Mouse (Mus musculus): ENCODE data around the gene Zfyve28. TPM values are rescaled to one million over a fixed set of nuclear protein-coding genes. Genes with fewer than 3 reads are reported as not detected.

Zfyve28 gene
- polyA plus RNA-seq (2015; fragmentation: Nextera tagmentation; extraction: Ambion mirVana): 0.62 and 0.85 TPM in 2 replicates

DNA sequence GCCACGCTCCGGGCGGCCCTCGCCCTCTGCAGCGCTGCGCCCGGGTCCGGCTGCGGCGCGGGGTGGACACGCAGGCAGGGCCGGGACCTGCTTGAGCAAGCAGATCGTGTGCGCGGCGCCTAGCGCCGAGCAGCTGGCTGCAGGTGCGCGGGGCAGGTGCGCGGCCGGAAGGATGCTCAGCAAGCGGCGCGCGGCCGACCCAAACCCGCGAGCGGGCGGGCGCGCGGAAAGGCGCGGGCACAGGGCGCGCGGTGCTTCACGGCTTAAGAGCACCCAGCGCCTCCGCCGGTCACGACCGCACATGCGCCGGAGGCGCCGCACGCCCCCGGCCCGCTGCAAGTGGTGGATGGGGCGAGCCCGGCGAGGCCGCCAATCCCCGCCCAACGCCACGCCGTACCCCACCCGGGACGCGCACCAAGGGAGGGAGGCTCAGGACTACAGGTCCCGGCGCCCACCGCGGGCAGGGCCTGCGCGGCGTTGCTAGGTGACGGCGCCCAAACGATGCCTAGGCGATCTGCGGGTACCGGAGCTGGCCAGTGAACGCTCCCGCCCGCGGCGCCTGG, at the start of gene Zfyve28, which contains the start of gene Cfap99:
Gene Zfyve28 (minus strand): TSS at position 296 of the 563 bp plus-strand sequence.
Gene Cfap99 (plus strand): TSS at position 447 of the 563 bp plus-strand sequence.

DNA sequence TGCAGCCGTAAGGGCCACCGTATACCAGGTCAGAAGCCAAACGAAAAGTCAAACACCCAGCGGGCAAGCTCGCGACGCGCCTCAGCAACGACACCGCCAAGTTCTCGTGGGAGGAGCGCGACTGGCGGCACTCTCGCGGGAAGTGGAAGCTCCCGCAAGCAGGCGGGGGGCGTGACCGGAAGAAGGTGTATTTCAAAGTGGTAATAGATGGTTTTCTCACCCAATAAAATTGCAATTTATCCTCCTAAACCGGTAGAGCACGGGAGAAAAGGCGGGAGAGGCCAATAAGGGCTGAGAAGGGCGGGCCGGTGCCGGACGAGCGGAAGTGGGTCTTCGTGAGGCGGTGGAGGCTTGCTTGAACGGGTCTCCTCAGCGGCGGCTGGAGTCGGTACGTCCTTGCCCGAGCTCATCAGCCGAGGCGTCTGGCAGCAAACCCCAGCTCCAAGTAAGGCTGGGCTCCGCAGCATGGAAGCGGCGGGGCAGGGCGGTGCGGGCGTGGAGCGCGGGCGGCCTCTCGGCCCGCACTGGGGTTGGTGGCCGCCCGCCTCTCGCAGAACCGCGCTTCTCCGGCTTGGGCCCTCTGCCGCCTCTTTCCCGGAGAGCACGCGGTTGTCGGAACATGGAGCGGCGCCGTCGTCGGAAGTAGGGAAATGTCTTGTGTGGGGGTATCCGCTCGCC, 48.0 kb upstream of the Zfyve28 start, which contains the start of gene Rnf4:
Gene Rnf4 (plus strand): TSS at position 193 of the 678 bp plus-strand sequence.

DNA sequence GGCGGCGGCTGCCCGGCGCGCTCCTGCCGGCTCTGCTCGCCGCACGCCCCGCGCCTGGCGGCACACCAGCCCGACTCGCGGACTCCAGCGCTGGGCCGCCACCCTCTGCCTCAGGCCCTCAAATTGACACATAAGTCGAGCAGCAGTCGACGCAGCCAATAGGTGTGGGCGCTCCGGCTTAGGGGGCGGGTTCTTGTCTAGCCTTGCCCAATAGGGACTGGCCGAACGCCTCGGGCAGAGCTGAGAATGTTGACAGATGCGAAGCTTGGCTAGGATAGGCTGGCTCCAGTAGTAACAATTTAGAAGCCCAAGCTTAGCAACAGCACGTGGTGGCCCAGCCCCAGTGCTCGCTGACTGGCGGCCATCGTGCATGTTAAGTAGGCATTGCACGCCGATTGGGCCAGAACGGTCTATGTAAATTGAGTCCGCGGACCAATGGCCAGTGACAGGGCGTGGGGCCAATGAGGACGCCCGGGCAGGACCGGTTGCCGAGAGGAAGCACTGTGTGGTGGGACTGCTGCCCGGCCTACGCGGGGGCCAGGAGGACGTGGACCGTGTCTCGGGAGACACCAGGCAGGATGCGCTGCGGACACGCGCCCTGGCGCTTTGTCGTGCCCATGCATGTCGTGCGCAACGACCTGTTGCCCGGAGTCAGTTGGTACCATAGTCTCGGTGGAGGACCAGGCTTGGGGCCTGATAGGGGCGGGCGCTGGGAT, 100.5 kb downstream of the Zfyve28 start, which contains the start of gene Mxd4:
Gene Mxd4 (minus strand): TSS at position 120 of the 716 bp plus-strand sequence.

DNA sequence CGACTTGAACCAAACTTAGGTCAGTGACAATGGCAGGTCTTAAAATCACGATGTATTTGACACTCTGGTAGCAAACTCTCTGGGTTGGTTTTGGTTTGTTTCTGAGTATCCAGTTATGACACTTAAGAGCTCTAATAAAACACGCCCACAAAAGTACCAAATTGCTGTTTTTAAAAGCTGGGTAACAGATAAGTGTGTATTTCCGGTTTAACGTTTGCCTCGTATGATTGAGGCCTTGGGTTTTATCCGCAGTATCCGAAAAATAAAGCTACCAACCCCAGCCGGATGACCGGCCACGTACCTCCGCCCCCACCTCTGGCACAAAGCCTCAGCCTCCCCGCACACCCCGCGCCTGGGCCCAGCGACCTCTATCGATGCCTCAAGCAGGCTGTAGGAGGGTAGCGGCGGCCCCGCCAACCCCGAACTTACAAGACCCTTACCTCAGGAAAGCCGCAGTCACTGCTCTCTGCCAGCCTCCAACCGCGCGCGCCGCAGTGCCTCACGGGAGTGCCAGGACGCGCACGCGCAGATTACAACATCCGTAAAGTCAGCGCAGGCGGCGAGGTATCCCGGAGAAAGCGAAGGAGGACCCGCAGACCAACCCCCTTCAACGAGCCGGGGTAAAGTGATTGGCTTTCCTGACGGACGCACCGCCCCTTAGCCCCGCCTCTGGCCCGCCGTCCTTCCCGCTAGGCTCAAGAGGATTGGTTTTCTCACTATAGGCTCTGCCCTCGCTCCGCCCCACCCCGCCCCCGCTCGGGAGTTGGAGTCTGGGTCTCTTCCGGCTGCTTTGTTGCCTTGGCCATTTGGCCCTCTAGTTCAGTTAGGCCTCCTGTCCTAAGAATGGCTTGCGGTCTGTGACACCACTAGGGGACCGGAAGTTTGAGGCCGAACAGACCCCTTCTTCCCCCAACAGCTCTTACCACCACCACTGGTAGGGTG, 119.0 kb downstream of the Zfyve28 start, which contains the start of the genes Poln and Haus3:
Gene Poln (minus strand): TSS at position 499 of the 942 bp plus-strand sequence.
Gene Haus3 (minus strand): TSS at position 578 of the 942 bp plus-strand sequence.

Other genes starting within 250 kb of the Zfyve28 start
- 3.9 and 7.0 TPM in 2 replicates for gene Poln, start 119.0 kb downstream of the Zfyve28 start, polyA plus RNA-seq (2015; fragmentation: Nextera tagmentation; extraction: Ambion mirVana)
- 8.8 and 12.1 TPM in 2 replicates for gene Haus3, start 118.9 kb downstream of the Zfyve28 start, polyA plus RNA-seq (2015; fragmentation: Nextera tagmentation; extraction: Ambion mirVana)
- gene Mxd4, start 100.7 kb downstream of the Zfyve28 start, polyA plus RNA-seq (2015; fragmentation: Nextera tagmentation; extraction: Ambion mirVana): 23.3 and 24.8 TPM in 2 replicates
- gene Cfap99, start 151 bp upstream of the Zfyve28 start, polyA plus RNA-seq (2015; fragmentation: Nextera tagmentation; extraction: Ambion mirVana): not detected in 2 replicates
- 48.1 and 55.3 TPM in 2 replicates for gene Rnf4, start 47.8 kb upstream of the Zfyve28 start, polyA plus RNA-seq (2015; fragmentation: Nextera tagmentation; extraction: Ambion mirVana)
- 5.1 and 5.7 TPM in 2 replicates for gene Fam193a, start 81.5 kb upstream of the Zfyve28 start, polyA plus RNA-seq (2015; fragmentation: Nextera tagmentation; extraction: Ambion mirVana)
- gene Tnip2, start 225.5 kb upstream of the Zfyve28 start, polyA plus RNA-seq (2015; fragmentation: Nextera tagmentation; extraction: Ambion mirVana): 9.3 and 10.3 TPM in 2 replicates
- gene Sh3bp2, start 237.4 kb upstream of the Zfyve28 start, polyA plus RNA-seq (2015; fragmentation: Nextera tagmentation; extraction: Ambion mirVana): 3.5 and 4.2 TPM in 2 replicates